Mouse (Mus musculus) stomach, embryonic 16.5 days (tissue): Measurements from ENCODE around the gene Bak1. TPM values are rescaled to one million over a fixed set of nuclear protein-coding genes. Genes with fewer than 3 reads are reported as not detected.
A peak's percentile ranks its signal among the peaks of the same experiment; 100 is the strongest.

Source experiments
- ATAC-seq: fragments of 200-750 bp; cut with Nextera tagmentation; 2 replicates; pipeline ENCODE4 v1.8.0; 2017; ENCODE audit warnings: moderate number of reproducible peaks, moderate TSS enrichment; ENCODE audit not compliant: insufficient read depth, low FRiP score
- H3K27ac ChIP-seq: fragments of 300-500 bp; sonication (generic); 2 replicates; pipeline ENCODE4 v1.5.1; 2014; ENCODE audit warnings: low read length
- H3K27me3 ChIP-seq: fragments of 300-500 bp; sonication (generic); 2 replicates; pipeline ENCODE4 v1.6.1; 2014; ENCODE audit warnings: low read length, control low read depth, mixed read lengths; ENCODE audit not compliant: control insufficient read depth, insufficient read depth
- H3K36me3 ChIP-seq: fragments of 300-500 bp; sonication (generic); 2 replicates; pipeline ENCODE4 v1.6.1; 2014; ENCODE audit warnings: low read length; ENCODE audit not compliant: control insufficient read depth, insufficient read depth
- H3K4me1 ChIP-seq: fragments of 300-500 bp; sonication (generic); 2 replicates; pipeline ENCODE4 v1.6.1; 2014; ENCODE audit warnings: low read length, control low read depth, mixed read lengths; ENCODE audit not compliant: control insufficient read depth, insufficient read depth
- H3K4me2 ChIP-seq: fragments of 300-500 bp; sonication (generic); 2 replicates; pipeline ENCODE4 v1.6.1; 2014; ENCODE audit warnings: low read depth, low read length, mixed read lengths
- H3K4me3 ChIP-seq: fragments of 300-500 bp; sonication (generic); replicated peaks from 2 replicates; pipeline ENCODE4 v1.5.1; 2014; ENCODE audit warnings: mild to moderate bottlenecking, low read length
- H3K9ac ChIP-seq: fragments of 300-500 bp; sonication (generic); 2 replicates; pipeline ENCODE4 v1.6.1; 2014; ENCODE audit warnings: low read length
- H3K9me3 ChIP-seq: fragments of 300-500 bp; sonication (generic); replicated peaks from 2 replicates; pipeline ENCODE4 v1.6.1; 2016; ENCODE audit warnings: low read length, control low read depth; ENCODE audit not compliant: control insufficient read depth
- WGBS: fragments of 180-500 bp; shearing (Covaris S2); extraction: QIAGEN DNeasy Blood & Tissue Kit; methylation state at CpG from one replicate; pipeline ENCODE4 v1.1.7; 2014; 5-methylcytosine and 5-hydroxymethylcytosine counted together
- polyA plus RNA-seq: library from polyadenylated mRNA; unstranded; fragments of >200 nt; fragmentation: Nextera tagmentation; extraction: Ambion mirVana; gene quantifications from 2 replicates; pipeline ENCODE4 v1.2.1, GENCODE M21; 2015

Bak1 gene
- polyA plus RNA-seq, 1 experiment from 2014 or later = 6.7 TPM

DNA sequence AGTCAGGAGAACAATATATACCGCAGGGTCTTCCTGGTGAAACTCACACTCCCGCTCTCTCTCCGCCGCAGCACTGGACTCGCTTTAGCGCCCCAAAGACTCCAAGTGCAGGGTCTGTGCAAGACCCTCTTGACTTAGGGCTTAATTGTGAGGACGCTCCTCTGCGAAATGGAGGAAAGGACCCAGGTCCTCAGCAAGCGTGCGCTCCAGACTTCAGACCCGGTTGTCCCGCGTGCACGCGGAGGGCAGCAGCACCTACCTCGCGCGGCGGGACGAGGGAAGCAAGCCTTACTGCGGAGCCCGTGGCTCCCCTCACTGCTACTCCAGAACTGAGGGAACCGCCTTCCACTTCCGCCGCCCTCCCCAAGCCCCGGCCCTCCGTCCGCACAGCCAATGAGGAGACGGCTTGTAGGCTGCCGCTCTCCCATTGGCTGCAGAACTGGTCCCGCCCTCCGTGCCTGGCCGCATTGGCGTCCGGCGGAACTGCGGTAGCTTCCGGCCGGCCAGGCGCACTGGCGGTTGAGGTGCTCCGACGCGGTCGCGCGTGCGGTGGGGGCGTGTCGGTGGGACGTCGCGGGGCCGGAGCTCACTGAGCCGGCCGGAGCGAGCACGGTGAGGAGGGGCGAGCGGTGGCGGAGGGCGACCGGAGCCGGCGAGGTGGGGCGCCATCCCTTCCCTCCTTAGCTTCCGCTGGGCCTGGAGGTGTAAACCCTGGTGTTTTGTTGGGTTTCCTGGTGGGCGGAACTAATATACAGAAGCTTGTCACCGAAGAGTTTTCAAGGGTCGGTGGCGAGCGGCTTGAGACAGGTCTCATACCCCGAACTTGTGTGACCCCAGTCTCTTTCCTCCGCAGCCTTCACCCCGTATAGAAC is 55.9 kb downstream of the Bak1 start, which contains the start of gene Zbtb9:
Zbtb9 (plus strand) TSS at position 465 of the 872 bp plus-strand sequence.
- Histone ChIP-seq H3K4me3 (peak within 1 kb of the TSS; percentile 92), H3K4me2 (peak within 1 kb of the TSS; percentile 84), H3K27ac (peak within 1 kb of the TSS; percentile 94), H3K9ac (peak within 1 kb of the TSS; percentile 90), H3K27me3 (no peaks in the 10 kb centered on the region), H3K36me3 (peaks cover 10% of the 10 kb centered on the region; the same call in 1 of the 2 replicates), H3K9me3 (no peaks in the 10 kb centered on the region), H3K4me1 (peaks cover 25% of the 10 kb centered on the region)
- peak; percentile 99 for ATAC-seq
- WGBS = under 1% methylated on average over 75 of the region's 75 CpGs

DNA sequence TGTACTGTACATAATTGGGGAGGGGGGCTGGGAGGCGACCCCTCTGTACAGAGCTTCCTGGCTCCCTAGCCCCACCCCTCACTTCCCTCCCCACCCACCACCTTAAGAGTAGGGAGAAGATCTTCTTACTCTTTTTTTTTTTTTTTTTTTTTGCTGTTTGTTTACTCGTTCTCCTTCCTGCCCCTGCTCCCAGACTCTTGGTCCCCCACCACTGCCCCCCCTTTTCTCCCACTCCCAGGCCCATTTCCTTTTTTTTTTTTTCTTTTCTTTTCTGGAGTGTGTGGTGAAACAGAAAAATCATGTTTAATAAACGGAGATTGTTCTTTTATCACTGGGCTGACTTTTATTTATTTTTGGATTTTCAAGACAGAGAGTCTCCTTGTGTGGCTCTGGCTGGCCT is 56.7 kb downstream of the Bak1 start:
- 1% methylated on average over 3 of the region's 3 CpGs for WGBS
- ATAC-seq = no peak
- Histone ChIP-seq H3K9me3 (no peaks in the 10 kb centered on the region), H3K27me3 (no peaks in the 10 kb centered on the region), H3K4me2 (peak overlapping the region; percentile 81), H3K4me1 (peaks cover 25% of the 10 kb centered on the region), H3K4me3 (peak overlapping the region; percentile 92), H3K27ac (peak overlapping the region; percentile 94), H3K36me3 (peaks cover 11% of the 10 kb centered on the region; the same call in 1 of the 2 replicates), H3K9ac (peak overlapping the region; percentile 88)

DNA sequence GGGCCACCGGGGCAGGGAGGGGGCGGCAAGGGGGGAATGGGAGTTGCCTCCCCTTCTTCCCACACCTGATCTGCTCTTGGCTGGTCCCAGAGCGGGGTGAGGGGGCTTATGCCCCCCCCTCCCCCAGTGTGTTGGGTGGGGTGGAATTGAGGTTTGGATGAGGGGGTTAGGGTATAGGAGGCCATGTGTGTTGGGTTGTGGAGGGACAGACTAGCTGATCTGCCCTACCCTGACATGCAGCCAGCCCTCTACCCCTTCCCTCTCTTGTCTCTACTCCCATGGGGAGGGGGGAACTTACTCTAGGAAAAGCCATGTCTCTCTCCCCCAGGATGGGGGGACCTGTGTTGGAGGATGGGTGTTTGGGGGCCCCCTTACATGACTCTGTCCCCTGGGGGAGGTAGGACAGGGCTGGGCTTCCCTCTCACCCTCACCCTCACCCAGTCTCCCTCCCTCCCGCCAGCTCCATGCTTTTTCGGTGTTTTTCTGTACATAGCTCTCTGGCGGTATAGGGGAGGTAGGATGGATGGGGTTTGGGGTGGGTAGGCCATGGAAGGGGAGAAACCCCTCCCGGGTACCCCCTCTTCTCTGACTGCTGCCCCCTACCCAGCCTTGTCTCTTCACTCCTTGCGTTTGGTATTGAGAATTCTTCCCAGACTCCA is 57.4 kb downstream of the Bak1 start:
- Histone ChIP-seq H3K4me1 (peaks cover 25% of the 10 kb centered on the region), H3K27me3 (no peaks in the 10 kb centered on the region), H3K4me2 (peak overlapping the region; percentile 81), H3K9ac (peak overlapping the region; percentile 88), H3K36me3 (peaks cover 13% of the 10 kb centered on the region; the same call in 1 of the 2 replicates), H3K4me3 (peak overlapping the region; percentile 92), H3K27ac (peak overlapping the region; percentile 94; the same call in 1 of the 2 replicates), H3K9me3 (no peaks in the 10 kb centered on the region)
- WGBS = 53% methylated on average over 8 of the region's 8 CpGs
- no peak for ATAC-seq

DNA sequence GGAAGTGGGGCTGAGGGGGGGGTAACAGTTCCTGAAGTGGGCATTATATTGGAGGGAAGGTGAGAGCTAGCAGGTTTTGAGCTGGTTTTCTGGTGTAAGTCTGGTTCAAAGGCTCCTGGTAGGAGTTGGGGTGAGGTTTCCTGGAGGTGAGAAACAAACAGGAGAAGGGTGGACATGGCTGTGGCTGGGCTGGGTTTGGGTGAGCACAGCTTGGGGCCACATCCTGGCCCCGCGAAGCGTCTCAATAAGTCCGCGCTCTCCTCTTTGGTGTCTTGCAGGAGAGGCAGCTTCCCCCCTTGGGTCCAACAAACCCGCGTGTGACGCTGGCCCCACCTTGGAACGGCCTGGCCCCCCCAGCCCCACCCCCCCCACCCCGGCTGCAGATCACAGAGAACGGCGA is 58.6 kb downstream of the Bak1 start:
- no peak overlapping the region for H3K9ac ChIP-seq
- no peaks in the 10 kb centered on the region for H3K9me3 ChIP-seq
- no peak overlapping the region for H3K27ac ChIP-seq
- no peak overlapping the region for H3K4me2 ChIP-seq
- WGBS = 55% methylated on average over 12 of the region's 12 CpGs
- no peak overlapping the region for H3K4me3 ChIP-seq
- H3K27me3 ChIP-seq = no peaks in the 10 kb centered on the region
- peaks cover 6% of the 10 kb centered on the region; the same call in 1 of the 2 replicates for H3K36me3 ChIP-seq
- H3K4me1 ChIP-seq = peaks cover 23% of the 10 kb centered on the region
- ATAC-seq = no peak

Other genes starting within 250 kb of the Bak1 start
- gene Bnip1, start 247.9 kb downstream of the Bak1 start, polyA plus RNA-seq = 44.9 and 51.9 TPM in 2 replicates
- gene Nkx2-5, start 184.0 kb downstream of the Bak1 start, polyA plus RNA-seq = 2.3 and 4.6 TPM in 2 replicates
- gene Kifc5b, start 111.9 kb downstream of the Bak1 start, polyA plus RNA-seq = 6.4 and 6.9 TPM in 2 replicates
- gene Phf1, start 96.0 kb downstream of the Bak1 start, polyA plus RNA-seq = 7.3 and 7.7 TPM in 2 replicates
- gene Cuta, start 89.4 kb downstream of the Bak1 start, polyA plus RNA-seq = 173 and 178 TPM in 2 replicates
- 1.3 and 1.6 TPM in 2 replicates for gene Syngap1, start 87.8 kb downstream of the Bak1 start, polyA plus RNA-seq
- gene Zbtb9, start 55.8 kb downstream of the Bak1 start, polyA plus RNA-seq = 14.1 and 14.8 TPM in 2 replicates
- 15.0 and 16.7 TPM in 2 replicates for gene Itpr3, start 28.3 kb upstream of the Bak1 start, polyA plus RNA-seq
- gene Uqcc2, start 104.9 kb upstream of the Bak1 start, polyA plus RNA-seq = 243 and 267 TPM in 2 replicates
- gene Ip6k3, start 138.8 kb upstream of the Bak1 start, polyA plus RNA-seq = 0.34 and 1.3 TPM in 2 replicates
- gene Lemd2, start 175.5 kb upstream of the Bak1 start, polyA plus RNA-seq = 8.2 and 9.5 TPM in 2 replicates